Mouse (Mus musculus): ENCODE results near the gene Wnt4.

The Wnt4 gene

GRCm38 (mm10) chr4:137292625-137293024, 15.3 kb downstream of the Wnt4 start:
- ChIA-PET POLR2A (interaction anchor here in 1 of 4 experiments (0.9 to 3.3 kb wide), 4 partner anchors 8 to 14 kb away, joined by 3 to 10 read pairs (median 4); no protein-coding TSS in a partner anchor), CTCF (interaction anchor here in 3 of 4 experiments (1.4 to 2.4 kb wide), 3 partner anchors 9 to 16 kb away, joined by 3 to 12 read pairs (median 5); no protein-coding TSS in a partner anchor)

GRCm38 (mm10) chr4:137294032-137294431, 16.7 kb downstream of the Wnt4 start:
- ChIA-PET POLR2A (interaction anchor here in 1 of 4 experiments (2.4 to 3.3 kb wide), 2 partner anchors 14 to 15 kb away, joined by 8 to 10 read pairs; no protein-coding TSS in a partner anchor), CTCF (interaction anchor here in 3 of 4 experiments (0.6 to 2.4 kb wide), 6 partner anchors 14 to 626 kb away, joined by 3 to 12 read pairs (median 4); no protein-coding TSS in a partner anchor)

DNA sequence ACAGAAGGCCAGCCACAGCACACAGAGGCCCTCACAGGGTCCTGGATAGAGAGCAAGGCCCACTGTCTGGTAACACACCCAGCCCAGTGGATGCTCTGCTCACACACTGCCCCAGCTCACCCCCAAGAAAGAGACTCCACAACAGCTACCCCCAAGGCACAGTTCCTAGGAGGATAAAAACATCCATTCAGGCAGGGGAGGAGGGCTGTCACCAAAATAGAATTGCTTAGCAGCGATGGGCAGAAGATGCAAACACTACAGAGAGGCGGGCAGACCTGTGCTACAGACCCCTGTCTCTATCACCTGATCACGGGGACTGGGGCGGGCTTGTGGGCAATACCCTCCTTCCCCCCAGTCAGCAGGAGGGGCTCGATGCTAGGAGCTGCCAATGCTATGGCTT, 17.2 kb downstream of the Wnt4 start:
- CTCF ChIA-PET: interaction anchor here in 2 of 4 experiments (0.6 to 1.3 kb wide), 5 partner anchors 14 to 434 kb away, joined by 3 to 4 read pairs (median 3); no protein-coding TSS in a partner anchor
- POLR2A ChIA-PET: interaction anchor here in 1 of 4 experiments (2.4 to 3.3 kb wide), 2 partner anchors 14 to 16 kb away, joined by 8 to 10 read pairs; no protein-coding TSS in a partner anchor

GRCm38 (mm10) chr4:137294951-137295350, 17.7 kb downstream of the Wnt4 start:
- POLR2A ChIA-PET: interaction anchor here in 1 of 4 experiments (2.4 to 3.3 kb wide), 2 partner anchors 13 to 16 kb away, joined by 8 to 10 read pairs; no protein-coding TSS in a partner anchor

GRCm38 (mm10) chr4:137297611-137298010, 20.3 kb downstream of the Wnt4 start:
- ChIA-PET POLR2A (interaction anchor here in 1 of 4 experiments (1.0 kb wide), 1 partner anchor 8 kb away, joined by 4 read pairs; no protein-coding TSS in a partner anchor), CTCF (interaction anchor here in 2 of 4 experiments (0.6 to 2.1 kb wide), 4 partner anchors 10 to 430 kb away, joined by 3 to 5 read pairs (median 4); no protein-coding TSS in a partner anchor)

More at GRCm38 (mm10) chr4:137294951-137295350, 17.7 kb downstream of the Wnt4 start:
- CTCF ChIA-PET: interaction anchor here in 2 of 4 experiments (0.6 to 1.3 kb wide), 5 partner anchors 13 to 434 kb away, joined by 3 to 4 read pairs (median 3); no protein-coding TSS in a partner anchor

DNA sequence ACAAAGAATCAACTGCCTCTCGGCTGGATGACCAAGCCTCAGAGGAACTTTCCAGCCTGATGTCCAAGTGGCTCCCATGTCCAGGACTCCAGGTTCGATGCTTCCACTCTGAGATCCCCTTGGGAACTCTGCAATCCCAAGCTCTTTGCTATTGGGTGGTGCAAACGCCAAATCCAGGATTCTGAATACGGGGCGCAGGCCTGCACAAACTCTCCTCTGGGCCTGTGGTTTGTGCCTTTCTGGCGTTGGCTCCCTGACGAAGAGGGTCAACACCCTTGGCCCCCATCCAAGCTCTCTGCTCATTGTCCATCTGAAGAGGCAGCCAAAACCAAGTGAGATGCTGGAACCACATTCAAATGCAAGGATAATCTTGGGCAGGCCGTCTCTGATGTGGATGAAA, 21.1 kb downstream of the Wnt4 start:
- ChIA-PET POLR2A (interaction anchor here in 2 of 4 experiments (0.6 kb wide), 2 partner anchors 10 to 72 kb away, joined by 3 read pairs; no protein-coding TSS in a partner anchor), CTCF (interaction anchor here in 3 of 4 experiments (0.6 to 2.1 kb wide), 4 partner anchors 10 to 445 kb away, joined by 3 to 5 read pairs (median 4); no protein-coding TSS in a partner anchor)

- ChIA-PET POLR2A (interaction anchor here in 2 of 4 experiments (0.8 to 1.4 kb wide), 4 partner anchors 8 to 81 kb away, joined by 3 to 4 read pairs (median 4); no protein-coding TSS in a partner anchor), CTCF (interaction anchor here in 3 of 4 experiments (0.5 to 1.3 kb wide), 4 partner anchors 8 to 24 kb away, joined by 3 read pairs; no protein-coding TSS in a partner anchor)
Measured at GRCm38 (mm10) chr4:137300227-137300626, 22.9 kb downstream of the Wnt4 start.

DNA sequence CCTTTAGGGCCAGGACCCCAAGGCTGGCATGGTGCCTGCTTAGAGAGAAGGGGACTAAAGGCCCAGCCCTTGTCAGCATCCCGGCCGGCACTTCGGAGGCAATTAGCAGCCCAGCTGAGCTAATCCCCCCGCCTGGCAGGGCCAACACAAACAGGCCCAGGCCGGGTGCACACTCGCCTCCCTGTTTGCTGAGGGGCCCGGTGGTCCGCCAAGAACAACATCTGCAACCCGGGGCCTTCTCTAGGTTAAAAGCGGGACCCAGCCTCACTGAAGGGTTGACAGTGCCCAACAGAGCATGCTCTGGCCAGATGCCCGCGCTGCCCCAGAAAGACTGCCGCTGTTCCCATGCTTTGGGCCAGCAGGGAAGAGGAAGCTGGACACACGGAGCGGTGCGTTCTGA, 24.3 kb downstream of the Wnt4 start:
- ChIA-PET CTCF (interaction anchor here (0.6 to 5.9 kb wide), 7 partner anchors 12 to 225 kb away, joined by 3 to 28 read pairs (median 4); no protein-coding TSS in a partner anchor), POLR2A (interaction anchor here in 1 of 4 experiments (1.0 to 1.4 kb wide), 3 partner anchors 10 to 23 kb away, joined by 3 to 4 read pairs (median 3); no protein-coding TSS in a partner anchor)

DNA sequence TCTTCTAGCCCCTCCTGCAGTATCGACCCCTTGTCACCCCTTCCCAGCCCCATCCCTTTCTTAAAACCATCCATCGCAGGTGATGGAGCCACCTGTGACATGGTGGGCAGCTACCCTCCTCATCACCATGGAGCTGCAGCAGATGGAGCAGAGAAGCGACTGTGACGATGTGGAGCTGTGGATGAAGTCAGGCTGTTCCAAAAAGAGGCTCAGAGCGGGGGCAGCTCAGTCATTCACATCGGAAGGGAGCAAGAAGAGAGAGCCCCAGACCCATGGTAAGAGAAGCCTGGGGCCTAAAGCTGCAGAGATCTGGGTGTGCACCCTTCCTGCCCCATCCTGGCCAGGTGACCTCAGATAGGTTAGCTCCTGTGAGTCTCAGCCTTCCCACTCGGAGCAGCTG, 26.8 kb downstream of the Wnt4 start:
- ChIA-PET POLR2A (interaction anchor here in 2 of 4 experiments (0.6 to 1.6 kb wide), 3 partner anchors 10 to 39 kb away, joined by 3 read pairs; no protein-coding TSS in a partner anchor), CTCF (interaction anchor here in 2 of 4 experiments (0.6 to 5.9 kb wide), 4 partner anchors 10 to 565 kb away, joined by 4 to 28 read pairs (median 6); no protein-coding TSS in a partner anchor)

DNA sequence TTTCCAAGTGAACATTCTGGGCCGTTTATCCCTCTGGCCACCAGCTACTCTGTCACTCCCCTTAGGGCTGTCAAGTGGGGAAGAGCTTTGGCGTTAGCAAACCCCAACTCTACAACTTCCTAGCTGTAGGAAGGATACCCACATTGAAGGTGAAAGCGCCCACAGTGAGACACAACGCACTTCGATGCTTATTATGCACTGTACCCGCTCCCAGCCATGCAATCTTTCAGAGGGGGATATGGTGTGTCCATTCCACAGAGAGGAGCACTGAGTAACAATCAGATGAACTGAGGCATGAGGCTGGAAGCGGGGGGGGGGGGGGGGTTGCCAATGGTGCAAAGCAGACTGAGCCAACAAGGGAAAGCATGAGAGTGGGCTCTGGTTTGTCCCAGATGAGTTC, 27.8 kb downstream of the Wnt4 start:
- ChIA-PET CTCF (interaction anchor here in 3 of 4 experiments (0.5 to 5.9 kb wide), 6 partner anchors 9 to 450 kb away, joined by 3 to 28 read pairs (median 4); no protein-coding TSS in a partner anchor), POLR2A (interaction anchor here in 1 of 4 experiments (1.0 to 1.6 kb wide), 4 partner anchors 9 to 48 kb away, joined by 3 read pairs; no protein-coding TSS in a partner anchor)

GRCm38 (mm10) chr4:137305831-137306576, 28.7 kb downstream of the Wnt4 start:
- POLR2A ChIA-PET: interaction anchor here in 2 of 4 experiments (0.5 to 1.0 kb wide), 6 partner anchors 8 to 548 kb away, joined by 3 to 5 read pairs (median 4); no protein-coding TSS in a partner anchor
- CTCF ChIA-PET: interaction anchor here in 3 of 4 experiments (0.5 to 5.9 kb wide), 9 partner anchors 8 to 484 kb away, joined by 3 to 28 read pairs (median 5); no protein-coding TSS in a partner anchor

GRCm38 (mm10) chr4:137306577-137306888, 29.2 kb downstream of the Wnt4 start:
- POLR2A ChIA-PET: interaction anchor here in 1 of 4 experiments (0.5 to 0.6 kb wide), 3 partner anchors 26 to 548 kb away, joined by 3 to 5 read pairs (median 4); no protein-coding TSS in a partner anchor
- CTCF ChIA-PET: interaction anchor here in 2 of 4 experiments (0.9 to 5.9 kb wide), 5 partner anchors 8 to 235 kb away, joined by 4 to 28 read pairs (median 5); no protein-coding TSS in a partner anchor

DNA sequence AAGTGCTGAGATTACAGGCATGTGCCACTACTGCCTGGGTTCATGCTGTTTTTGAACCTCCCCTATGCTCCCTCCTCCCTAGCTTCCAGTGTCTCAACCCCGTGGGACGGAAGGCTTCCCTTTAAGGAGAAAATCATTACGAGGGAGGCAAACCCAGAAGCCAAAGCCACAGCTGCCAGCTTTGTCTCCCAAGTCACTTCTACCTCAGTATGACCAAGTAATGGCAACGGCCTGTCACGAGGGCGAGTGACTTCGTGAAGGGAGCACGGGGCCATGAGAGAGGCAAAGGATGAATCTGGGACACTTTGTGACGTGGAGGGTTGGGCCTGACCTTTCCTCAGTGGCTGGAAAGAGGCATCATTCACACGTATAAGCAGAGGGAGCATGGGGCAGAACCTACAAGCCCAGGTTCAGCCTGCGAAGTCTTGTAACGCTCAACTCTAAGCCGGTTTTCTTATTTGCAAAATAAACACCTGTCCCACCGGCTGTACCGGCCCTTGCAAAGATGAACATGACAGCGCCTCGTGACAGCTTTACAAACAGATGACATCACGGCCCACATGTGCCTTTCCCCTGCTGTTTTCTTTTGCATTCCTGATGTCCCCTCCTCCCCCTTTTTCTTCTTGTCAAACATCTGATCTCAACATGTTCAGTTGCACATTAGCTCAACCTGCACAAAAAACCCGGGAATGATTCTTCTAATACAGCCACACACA, 29.9 kb downstream of the Wnt4 start:
- ChIA-PET POLR2A (interaction anchor here in 1 of 4 experiments (0.5 to 2.2 kb wide), 3 partner anchors 12 to 393 kb away, joined by 3 to 8 read pairs (median 5); no protein-coding TSS in a partner anchor), CTCF (interaction anchor here in 3 of 4 experiments (0.6 to 2.6 kb wide), 14 partner anchors 10 to 494 kb away, joined by 3 to 47 read pairs (median 5); no protein-coding TSS in a partner anchor)

DNA sequence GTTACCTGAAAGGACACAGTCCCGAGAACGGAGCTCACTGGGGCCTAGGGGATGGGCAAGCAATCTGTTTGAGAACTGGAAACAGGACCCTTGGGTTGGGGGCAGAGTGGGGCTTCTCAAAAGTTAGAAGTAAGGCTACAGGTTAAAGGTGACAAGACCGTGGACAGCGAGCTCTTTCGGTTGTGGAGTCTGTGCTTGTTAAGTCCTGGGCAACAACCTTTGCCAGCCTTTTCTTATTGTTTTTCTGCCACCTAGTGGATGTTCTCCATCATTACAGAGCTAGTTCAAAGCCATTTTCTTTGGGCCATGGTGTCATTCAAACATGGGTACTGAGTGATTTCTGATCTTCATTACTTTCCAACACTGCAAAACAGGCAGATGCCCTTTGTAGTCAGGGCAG, 31.1 kb downstream of the Wnt4 start:
- POLR2A ChIA-PET: interaction anchor here in 3 of 4 experiments (0.6 to 2.2 kb wide), 15 partner anchors 10 to 1161 kb away, joined by 3 to 8 read pairs (median 3); no protein-coding TSS in a partner anchor
- CTCF ChIA-PET: interaction anchor here (0.6 to 2.6 kb wide), 73 partner anchors 8 to 670 kb away, joined by 3 to 47 read pairs (median 4); partner anchors contain the start of gene Wnt4 (in 1 of the 4)

GRCm38 (mm10) chr4:137313511-137313910, 36.2 kb downstream of the Wnt4 start:
- CTCF ChIA-PET: interaction anchor here (0.6 to 3.0 kb wide), 46 partner anchors 9 to 1530 kb away, joined by 3 to 28 read pairs (median 4); partner anchors contain the start of gene Wnt4 (in 1 of the 4)

GRCm38 (mm10) chr4:137314561-137314960, 37.3 kb downstream of the Wnt4 start:
- CTCF ChIA-PET: interaction anchor here (0.5 to 3.0 kb wide), 14 partner anchors 11 to 459 kb away, joined by 3 to 28 read pairs (median 4); partner anchors contain the start of gene Wnt4 (in 1 of the 4)
- POLR2A ChIA-PET: interaction anchor here in 2 of 4 experiments (0.6 to 1.7 kb wide), 7 partner anchors 9 to 481 kb away, joined by 3 to 5 read pairs (median 3); no protein-coding TSS in a partner anchor

More at GRCm38 (mm10) chr4:137313511-137313910, 36.2 kb downstream of the Wnt4 start:
- POLR2A ChIA-PET: interaction anchor here in 3 of 4 experiments (0.6 to 2.1 kb wide), 12 partner anchors 9 to 244 kb away, joined by 3 to 15 read pairs (median 4); no protein-coding TSS in a partner anchor

- ChIA-PET POLR2A (interaction anchor here in 2 of 4 experiments (0.6 to 1.7 kb wide), 6 partner anchors 10 to 481 kb away, joined by 3 to 5 read pairs (median 3); no protein-coding TSS in a partner anchor), CTCF (interaction anchor here in 3 of 4 experiments (0.6 to 3.0 kb wide), 6 partner anchors 11 to 82 kb away, joined by 3 to 28 read pairs (median 6); no protein-coding TSS in a partner anchor)
Measured at GRCm38 (mm10) chr4:137315061-137315460, 37.8 kb downstream of the Wnt4 start.
